Mouse (Mus musculus): ENCODE results near the gene Abca17.

- no peak for TF ChIP-seq CTCF (IDR thresholded peaks at IDR 0.05; ENCODE audit: low read depth, low read length)
- TF ChIP-seq POLR2A (IDR thresholded peaks at IDR 0.05; ENCODE audit: extremely low read depth, insufficient read depth, low read length): no peak
Measured at GRCm38 (mm10) chr17:24258981-24259380, 91.9 kb downstream of the Abca17 start.
